Mouse (Mus musculus) kidney, adult 2 months (tissue): ENCODE data around the gene Rpgr.

Experiments used
- CTCF ChIP-seq: fragments of 200-500 bp; conservative IDR thresholded peaks from 2 replicates; pipeline ENCODE4 v1.5.1; 2011; ENCODE audit warnings: low read depth, mild to moderate bottlenecking, control low read depth, low read length, moderate library complexity, mixed read lengths; ENCODE audit not compliant: insufficient read depth, insufficient read length
- POLR2A ChIP-seq: fragments of 200-500 bp; IDR thresholded peaks from one replicate; pipeline ENCODE4 v1.6.1; 2011; ENCODE audit warnings: low read depth, low read length, control low read depth

DNA sequence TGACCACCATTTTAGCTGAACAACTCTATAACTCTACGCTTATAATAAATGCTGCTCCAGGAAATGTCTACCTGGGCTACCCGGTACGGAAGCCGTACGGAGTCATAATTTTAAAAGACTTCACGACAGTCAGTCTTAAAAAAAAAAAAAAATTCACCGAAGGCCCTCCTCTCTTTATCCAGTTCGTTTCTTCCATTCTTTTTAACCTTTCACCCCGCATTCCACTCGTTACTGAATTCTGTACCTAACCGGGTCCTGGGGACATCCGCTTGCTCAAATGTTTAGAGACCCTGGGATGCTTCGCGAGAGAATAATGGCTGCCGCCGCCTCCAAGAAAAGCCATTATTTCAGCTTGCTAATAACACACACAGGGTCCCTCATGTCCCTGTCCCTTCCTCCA lies 748 bp downstream of the Rpgr start:
- TF ChIP-seq CTCF (no peak), POLR2A (no peak)
